Mouse (Mus musculus) ES-CJ7 (cell line): ENCODE measurements around the gene Rab1a.
"Not testable (repeated sequence)": the region's sequence is repeated elsewhere in the genome, so short reads cannot be mapped to it uniquely, and the experiment has no call there.

Source experiments
- DNase-seq: peaks from one replicate; pipeline ENCODE4 v3.0.0; 2011; ENCODE audit warnings: low read depth, low spot score

Gene Rab1a

DNA sequence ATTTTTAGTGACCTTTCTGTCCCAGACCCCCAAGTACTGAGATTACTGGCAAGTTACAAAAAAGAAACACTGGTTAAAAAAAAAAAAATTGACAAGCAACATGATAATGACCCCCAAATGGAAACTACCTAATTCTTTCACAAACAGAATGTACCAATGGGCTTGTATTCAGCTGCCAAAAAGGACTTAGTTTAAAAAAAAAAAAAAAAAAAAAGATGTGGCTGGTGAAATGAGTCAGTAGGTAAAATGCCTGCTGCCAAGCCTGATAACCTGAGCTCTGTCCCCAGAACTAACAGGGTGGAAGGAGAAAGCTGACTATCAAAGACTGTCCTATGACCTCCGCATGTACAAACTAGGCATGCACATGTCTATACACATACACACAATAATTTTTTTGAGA is 16.0 kb downstream of the Rab1a start:
- DNase-seq: no peak

DNA sequence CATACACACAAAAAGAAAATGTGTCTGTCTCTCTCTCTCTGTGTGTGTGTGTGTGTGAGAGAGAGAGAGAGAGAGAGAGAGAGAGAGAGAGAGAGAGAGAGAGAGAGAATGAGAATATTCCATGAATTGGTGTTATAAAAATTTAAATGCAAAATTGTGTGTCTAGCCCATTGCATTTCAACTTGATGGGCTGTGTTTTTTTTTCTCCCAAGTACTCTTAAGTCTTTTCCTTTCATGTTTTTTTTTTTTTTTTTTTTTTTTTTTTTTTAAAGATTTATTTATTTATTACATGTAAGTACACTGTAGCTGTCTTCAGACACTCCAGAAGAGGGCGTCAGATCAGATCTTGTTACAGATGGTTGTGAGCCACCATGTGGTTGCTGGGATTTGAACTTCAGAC is 20.4 kb downstream of the Rab1a start:
- DNase-seq: not testable (repeated sequence)

DNA sequence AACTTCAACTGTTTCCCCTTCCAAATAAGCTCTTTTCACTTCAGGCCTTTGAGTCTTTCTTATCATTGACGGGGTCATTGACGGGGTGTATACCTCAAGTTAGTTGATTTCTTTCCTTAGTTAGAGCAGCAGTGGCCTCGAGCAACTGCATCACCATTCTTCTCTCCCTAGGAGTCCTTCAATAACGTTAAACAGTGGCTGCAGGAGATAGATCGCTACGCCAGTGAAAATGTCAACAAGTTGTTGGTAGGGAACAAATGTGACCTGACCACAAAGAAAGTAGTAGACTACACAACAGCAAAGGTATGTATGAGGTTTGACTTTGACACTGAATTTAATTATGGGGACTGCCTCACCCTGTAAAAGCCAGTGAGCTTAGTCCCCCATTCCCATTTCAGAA is 23.0 kb downstream of the Rab1a start:
- DNase-seq: no peak

DNA sequence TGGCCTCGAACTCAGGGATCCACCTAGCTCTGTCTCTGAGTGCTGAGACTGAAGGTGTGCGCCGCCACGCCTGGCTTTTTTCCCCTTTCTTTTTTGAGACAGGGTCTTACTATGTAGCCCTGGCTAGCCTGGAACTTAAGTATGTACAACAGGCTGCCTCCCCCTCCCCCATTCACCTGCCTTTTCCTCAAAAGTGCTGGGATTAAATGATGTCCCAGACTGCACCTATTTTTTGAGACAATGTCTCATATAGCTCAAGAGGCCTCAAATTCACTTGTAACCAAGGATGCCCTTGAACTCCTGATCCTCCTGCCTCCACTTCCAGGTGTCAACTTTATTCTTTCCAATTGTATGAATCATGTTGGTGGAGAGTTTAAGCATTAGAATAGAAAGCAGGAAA is 24.7 kb downstream of the Rab1a start:
- no peak for DNase-seq

DNA sequence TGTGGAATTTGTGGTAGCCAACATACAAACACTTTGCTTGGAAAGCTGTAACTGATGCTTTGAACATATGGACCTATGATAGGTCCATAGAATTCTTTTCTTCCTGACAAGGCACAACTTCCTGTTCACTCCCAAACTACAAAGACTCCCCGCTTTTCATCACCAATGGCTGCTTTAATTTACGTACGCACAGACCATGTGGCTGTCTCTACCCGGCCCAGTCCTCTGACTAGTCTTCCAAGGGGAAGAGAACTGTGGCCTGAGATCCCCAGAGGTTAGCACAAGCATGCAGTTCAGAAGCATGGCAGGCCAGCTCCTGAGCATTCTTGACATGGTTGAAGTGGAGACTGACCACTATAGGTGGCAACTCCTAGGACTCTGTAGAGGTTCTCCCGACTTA is 27.4 kb downstream of the Rab1a start:
- peak; percentile 46 for DNase-seq

DNA sequence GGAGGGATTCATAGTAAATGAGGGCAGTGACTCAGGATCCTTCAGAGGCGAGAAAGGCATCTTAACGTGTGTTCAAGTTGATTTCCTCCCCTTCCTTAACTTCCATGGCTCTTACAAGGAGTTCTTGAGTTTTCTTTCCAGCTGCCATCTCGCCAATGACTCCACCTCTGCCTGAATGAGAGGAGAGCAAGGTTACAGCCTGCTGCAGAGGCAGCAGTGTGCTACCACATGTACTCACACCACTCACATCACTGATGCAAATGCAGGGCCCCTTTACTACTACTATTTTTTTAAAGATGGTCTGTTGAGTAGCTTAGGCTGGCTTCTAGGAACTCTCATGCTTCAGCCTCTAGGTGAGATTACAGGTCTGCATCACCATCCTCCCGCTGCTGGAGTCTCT is 28.1 kb downstream of the Rab1a start:
- no peak for DNase-seq

DNA sequence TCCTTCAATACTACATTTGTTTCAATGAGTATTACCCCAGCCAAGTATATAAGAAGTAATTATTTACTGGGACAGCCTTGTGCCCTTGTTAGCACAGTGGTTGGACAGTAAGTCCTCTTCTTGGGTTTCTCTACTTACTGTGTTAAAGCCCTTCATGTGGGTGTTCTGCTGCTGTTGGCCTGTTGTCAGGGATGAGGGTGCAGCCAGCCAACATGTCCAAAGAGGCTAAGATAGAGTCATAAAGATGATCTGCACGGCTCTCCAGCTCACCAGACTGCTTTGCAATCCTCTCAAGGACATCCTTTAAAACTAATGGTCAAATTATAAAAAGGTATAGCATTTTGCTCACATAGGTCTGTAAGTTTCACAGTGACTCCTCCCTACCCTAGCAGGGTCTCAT is 29.1 kb downstream of the Rab1a start:
- DNase-seq: peak; percentile 46

DNA sequence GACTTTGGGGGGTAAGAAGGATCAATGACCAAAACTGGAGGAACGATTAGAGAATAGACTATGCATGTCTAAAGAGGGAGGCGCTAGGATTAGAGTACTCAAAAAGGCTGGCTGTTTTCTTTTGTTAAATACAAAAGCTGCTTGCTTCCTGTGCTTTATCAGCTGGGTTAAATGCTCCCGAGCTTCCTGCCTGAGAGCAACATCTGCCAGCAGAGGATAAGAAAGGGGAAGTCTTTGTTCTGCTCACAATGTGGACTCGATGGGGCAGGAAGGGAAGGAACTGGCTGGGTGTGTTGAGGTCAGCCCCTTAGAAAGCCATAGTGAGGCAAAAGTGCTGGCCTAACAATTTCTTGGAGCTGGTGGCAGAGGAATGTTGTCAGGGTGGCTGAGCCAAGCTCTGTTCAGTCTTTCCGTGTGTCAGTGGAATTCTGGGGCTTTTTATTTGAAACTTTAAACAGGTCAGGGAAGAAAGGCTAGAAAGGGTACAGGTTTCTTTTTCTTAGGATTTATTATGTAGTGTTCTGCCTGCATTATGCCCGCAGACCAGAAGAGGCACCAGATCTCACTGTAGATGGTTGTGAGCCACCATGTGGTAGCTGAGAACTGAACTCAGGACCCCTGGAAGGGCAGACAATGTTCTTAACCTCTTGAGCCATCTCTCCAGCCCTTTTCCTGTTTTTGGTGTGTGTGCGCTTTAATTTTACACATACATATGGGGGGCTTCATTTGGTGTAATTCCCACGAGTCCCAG is 30.1 kb downstream of the Rab1a start:
- DNase-seq: peak; percentile 99

DNA sequence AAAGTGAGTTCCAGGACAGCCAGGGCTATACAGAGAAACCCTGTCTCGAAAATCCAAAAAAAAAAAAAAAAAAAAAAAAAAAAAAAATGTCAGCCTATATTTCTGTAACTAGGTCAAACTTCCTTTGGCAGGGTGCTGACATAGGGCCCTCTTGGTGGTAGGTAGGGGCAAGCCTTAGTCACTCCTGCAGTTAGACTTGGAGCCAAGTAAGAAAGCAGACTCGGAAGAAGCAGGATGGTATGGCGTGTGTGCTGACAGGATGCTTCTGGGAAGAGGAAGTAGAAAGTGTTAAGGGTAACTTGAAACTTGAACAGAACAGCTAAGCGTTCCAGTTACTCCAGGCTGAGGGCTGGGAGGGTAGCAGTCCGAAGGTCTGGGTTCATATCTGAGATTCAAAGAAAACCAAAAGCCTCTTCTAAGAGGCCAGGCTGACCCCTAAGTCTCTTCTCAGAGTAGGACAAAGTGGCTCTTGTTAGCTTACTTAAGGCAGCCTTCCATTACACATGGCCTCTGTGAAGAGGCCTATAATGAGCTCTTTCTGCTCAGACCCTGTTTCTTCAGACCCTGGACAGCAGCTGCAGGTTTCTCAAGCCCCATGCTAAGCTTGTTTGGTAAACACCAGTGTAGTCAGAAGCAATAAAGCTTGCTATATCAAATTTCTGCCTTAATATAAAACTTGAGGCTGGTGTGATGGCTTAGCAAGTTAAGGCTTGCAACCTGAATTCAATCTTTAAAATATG is 31.0 kb downstream of the Rab1a start:
- peak; percentile 58 for DNase-seq

DNA sequence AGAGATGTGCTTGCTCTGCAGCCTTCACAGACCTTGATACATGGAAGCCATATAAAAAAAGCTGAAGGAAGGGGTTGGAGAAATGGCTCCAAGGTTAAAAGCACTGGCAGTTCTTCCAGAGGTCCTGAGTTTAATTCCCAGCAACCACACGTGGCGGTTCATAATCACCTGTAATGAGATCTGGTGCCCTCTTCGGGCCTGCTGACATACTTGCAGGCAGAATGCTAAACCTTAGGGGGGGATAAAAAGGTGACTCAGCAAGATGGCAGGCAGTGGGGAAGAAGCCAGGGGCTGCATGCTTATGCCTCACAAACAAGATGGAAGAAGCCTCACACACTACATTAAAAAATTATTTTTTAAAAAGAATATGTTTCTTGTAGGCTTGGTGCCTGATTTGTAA is 33.0 kb downstream of the Rab1a start:
- peak; percentile 87 for DNase-seq

DNA sequence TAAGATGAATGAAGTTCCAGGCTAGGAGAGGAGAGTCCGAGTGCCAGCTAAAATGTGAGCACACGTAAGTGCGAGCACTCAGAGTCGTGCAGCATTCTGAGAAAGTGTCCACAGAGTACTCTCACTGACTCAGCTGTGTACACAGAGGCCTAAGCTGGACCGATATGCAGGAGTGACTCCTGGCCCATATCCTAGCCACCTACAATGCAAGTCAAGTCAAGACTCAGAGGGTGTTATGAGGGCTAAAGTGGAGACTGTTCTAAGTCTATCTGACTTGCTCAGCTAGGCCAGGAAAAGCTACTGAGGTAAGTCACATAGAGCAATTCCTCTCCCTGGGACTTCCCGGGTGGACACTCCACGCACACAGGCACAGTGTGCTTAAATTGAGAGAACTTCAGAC is 35.8 kb downstream of the Rab1a start:
- DNase-seq: no peak

DNA sequence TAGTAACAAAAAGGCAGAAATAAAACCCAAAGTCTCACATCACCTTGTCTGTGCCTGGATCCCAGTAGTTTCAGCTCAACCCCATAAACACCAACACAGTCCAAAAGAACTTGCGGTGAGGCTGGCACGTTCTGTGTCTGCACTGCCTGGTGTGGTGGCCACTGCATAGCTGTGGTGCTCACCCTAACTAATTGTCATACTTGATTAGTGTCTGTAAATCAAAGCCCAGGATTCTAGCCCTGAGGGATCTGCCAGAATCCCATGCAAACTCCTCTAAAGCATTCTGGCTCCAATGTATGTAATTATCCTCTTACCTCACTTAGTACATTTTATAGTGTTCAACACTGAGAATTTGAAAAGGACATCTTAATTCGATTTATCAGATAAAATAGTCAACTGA is 36.7 kb downstream of the Rab1a start:
- no peak for DNase-seq

DNA sequence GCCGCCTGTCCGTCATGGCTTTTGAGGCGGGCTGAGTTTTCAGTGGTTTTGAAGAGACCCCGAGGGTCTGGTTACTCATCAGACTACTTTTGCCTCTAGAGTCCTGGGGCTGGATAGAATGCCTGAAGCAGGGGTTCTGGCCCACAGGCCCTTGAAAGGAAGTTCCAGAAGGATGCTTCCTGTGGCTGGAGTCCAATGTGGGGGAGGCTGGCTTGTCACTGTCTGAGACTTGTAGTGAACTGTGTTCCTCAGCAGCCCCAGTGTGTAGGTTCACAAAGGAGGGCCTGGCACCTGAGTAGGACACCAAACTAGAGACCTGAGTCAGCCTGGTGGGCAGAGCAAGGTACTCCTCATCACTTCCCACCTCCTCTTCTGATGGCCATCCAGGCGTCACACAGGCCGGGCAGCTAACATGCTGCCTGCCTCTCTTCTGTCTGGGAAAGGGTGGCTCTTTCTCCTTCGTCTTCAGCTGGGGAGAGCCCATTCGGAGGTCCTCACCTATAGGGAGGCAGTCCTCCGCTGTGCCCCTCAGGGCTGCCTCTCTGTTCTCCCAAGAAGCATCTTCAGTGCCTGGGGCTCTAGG is 38.1 kb downstream of the Rab1a start:
- no peak for DNase-seq

DNA sequence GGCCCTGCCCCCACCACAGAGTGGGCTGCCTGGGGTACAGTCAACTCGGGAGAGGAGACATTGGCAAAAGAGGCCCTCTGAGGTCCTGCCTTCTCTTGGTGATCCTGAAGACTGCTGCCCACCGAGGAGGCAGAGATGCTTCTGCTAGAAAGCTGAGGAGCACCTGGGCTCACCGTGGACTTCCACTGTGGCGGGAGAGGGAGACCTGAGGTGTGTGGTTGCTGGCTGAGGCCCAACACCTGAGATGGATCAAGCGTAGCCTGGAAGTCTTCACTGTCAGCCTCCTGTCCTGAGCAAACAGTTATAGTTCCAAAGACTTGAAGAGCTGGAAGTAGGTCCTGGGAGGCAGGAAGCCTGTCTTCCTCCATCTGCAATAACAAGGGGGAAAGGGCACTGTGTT is 39.1 kb downstream of the Rab1a start:
- no peak for DNase-seq

DNA sequence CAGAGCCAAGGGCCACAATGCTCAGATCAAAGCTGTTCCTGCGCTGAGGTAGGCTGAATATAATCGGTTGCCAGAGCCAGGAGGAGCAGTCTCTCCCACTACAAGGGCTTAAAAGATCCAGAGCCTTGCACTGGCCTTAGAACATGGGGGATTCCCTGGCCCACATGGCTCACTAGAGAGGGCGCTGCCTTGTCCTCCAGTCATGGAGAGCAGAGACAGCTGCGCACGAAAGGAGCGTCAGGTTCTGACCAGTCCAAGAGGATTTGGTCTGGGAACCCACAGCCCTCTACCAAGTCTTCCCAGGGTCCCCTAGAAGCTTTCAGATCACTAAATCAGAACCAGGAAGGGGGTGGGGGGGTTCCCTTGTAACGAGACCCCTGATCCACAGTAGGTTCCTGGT is 40.1 kb downstream of the Rab1a start:
- DNase-seq: no peak

DNA sequence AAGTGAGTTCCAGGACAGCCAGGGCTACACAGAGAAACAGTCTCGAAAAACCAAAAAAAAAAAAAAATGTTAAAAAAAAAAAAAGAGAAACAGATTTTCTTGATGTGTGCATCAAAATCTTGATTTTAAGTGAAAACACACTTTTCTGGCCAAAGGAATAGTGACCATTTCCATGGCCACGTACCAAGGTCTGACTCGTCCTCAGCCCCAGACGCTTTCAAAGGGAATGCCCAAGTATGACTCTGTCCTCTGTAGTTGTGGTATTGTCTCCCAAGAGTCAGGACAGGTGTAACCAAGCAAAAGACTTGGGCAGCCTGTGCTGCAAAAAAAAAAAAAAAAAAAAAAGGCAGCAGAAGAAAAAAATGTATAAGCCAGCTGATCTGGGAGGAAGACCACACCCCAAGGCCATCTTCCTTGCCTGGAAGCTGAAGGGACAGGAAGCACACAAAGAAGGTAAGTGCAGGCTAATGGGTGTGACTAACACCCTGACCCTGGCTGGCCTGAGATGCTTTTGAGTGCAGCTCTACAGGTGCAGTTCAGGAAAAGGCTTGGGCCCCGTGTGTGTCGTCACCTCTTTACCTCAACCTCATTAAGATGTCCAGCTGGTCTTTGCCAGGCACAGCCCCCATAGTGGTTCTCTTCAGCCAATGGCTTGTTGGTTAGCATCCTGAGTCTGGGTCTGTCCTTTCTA is 41.3 kb downstream of the Rab1a start:
- DNase-seq: peak; percentile 55

DNA sequence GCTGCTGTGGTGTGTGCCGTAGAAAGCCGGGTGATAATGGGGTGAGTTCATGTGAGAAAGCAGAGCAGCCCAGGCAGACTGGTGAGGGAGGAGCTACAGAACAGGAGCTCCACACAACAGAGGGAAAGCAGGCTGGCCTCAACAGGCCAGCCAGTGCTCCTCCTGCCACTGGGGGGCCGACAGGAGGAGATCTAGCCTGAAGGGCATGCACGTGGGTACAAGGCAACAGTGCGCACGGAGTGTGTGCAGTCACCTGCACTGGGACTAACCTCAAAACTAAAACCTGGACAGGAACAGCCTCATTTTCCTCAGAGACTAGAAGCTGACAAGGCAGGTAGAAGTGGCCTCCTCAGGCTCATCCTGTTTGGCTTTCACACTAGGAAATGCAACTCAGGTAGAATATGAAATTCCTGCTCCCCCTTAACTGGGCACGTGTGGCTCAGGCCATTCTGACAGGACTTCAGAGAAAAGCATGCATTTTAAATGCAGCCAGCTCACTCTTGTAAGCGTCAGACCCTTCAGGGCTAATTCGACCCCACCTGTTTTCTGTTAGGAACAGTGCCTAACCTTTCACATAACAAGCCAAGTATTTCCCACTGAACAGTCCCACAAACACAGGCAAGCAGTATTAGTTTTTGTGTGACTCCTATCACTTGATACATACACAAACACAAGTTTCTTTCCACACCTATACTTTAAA is 42.1 kb downstream of the Rab1a start:
- DNase-seq: peak; percentile 55

DNA sequence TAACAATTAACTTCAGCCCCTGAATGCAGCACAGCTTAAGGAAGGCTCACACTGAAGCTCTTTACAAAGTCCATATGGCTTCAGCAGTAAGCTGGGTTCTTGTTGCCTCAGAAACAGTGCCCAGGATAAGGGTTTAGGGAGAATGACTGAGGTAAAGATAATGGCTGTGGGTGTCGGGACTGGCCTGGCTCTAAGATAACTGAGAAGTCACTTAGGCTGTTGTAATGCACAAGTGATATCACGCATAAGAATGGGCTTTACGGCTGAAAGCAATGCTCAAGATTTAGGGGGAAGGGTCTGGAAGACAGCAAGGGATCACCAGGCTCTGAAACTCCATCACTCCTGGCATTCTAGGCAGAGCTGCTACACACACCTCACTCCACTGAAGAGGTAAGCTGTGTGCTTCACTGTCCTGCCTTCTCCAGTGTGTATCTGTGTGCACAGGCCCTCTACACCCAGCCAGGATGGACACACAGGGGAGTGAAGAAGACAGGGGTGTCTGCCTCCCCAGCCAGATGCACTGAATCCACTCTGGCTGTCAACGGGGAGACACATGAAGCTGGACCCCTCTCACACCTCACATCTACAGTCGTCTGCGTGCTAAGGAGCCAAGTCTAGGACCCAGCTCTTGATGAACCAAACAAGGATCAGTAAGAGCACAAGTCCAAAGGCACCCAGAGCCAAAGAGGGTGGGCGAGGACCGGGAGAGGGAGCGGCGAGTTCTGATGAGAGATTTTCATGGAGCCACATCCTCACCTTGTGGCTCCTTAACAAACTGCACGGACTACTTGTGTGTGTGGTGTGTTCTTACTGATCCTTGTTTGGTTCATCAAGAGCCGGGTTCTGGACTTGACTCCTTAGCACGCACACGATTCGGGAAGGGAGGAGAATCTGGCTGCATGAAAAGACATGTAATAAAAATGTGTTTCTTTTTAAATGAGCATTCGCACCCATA is 43.4 kb downstream of the Rab1a start:
- DNase-seq: peak; percentile 73

DNA sequence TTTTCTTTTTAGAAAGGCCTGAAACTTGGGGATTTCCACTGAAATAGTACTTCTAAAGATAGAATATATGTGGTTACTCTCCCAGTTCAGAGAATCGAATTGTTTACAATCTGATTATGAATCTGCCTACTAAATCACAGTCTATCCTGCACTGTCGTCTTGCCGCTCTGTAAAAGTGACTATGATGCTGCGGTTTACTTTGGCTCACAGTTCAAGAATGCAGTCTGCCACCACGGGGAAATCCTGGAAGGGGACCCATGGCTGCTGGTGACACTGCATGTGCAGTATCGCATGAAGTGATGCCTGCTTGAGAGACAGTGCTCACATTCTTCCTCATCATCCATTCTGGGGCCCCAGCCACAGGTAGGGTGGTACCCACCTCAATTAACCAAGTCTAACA is 44.1 kb downstream of the Rab1a start:
- no peak for DNase-seq

DNA sequence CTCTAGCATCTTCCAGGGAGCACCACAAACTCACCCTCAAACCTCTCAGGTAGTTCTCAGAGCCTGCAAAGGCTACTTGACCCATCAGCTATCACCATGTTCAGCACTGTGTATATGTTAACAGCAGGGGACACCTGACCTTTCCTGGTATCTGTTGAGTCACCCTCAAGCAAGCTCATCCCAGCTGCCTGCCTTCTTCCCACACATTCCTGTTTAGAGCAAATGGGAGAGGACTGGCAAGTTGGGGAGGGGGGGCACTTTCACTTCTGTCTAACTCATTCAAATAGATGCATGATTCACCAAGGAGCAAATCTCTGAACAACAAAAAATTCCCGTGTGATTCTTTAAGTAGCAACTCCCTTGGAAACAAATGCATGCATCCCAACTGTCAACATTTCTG is 45.4 kb downstream of the Rab1a start:
- no peak for DNase-seq
